Mouse (Mus musculus): ENCODE data around the gene Eps8. TPM values are rescaled to one million over a fixed set of nuclear protein-coding genes. Genes with fewer than 3 reads are reported as not detected.

Eps8 gene
- polyA plus RNA-seq, 1 experiment = 17.7 TPM

- Histone ChIP-seq H3K27me3 (ENCODE audit: control insufficient read depth, insufficient read depth, low read length, poor library complexity, severe bottlenecking) (no peaks in the 10 kb centered on the region), H3K9ac (ENCODE audit: low read depth, poor library complexity, severe bottlenecking) (no peak overlapping the region), H3K9me3 (replicated peaks; ENCODE audit: control insufficient read depth, insufficient read depth, low read length, poor library complexity, severe bottlenecking) (no peaks in the 10 kb centered on the region), H3K4me3 (ENCODE audit: low read depth, low read length) (no peak overlapping the region), H3K27ac (ENCODE audit: insufficient read depth, low read length) (no peak overlapping the region), H3K36me3 (ENCODE audit: control insufficient read depth, insufficient read depth, low read length, poor library complexity, severe bottlenecking) (no peaks in the 10 kb centered on the region), H3K4me1 (ENCODE audit: control insufficient read depth, insufficient read depth, low read length) (no peaks in the 10 kb centered on the region)
- TF ChIP-seq EP300 (IDR thresholded peaks at IDR 0.05; ENCODE audit: insufficient read depth, low read depth, low read length) (no peak), POLR2A (IDR thresholded peaks at IDR 0.05; ENCODE audit: insufficient read depth, low read length) (no peak), CTCF (IDR thresholded peaks at IDR 0.05; ENCODE audit: low read depth, low read length) (no peak)
Observed at GRCm38 (mm10) chr6:137638834-137639567, 15.7 kb downstream of the Eps8 start.

GRCm38 (mm10) chr6:137637443-137637842 is 17.2 kb downstream of the Eps8 start:
- Histone ChIP-seq H3K4me1 (ENCODE audit: control insufficient read depth, insufficient read depth, low read length) (no peaks in the 10 kb centered on the region), H3K9ac (ENCODE audit: low read depth, poor library complexity, severe bottlenecking) (no peak overlapping the region), H3K9me3 (replicated peaks; ENCODE audit: control insufficient read depth, insufficient read depth, low read length, poor library complexity, severe bottlenecking) (no peaks in the 10 kb centered on the region), H3K27ac (ENCODE audit: insufficient read depth, low read length) (no peak overlapping the region), H3K4me3 (ENCODE audit: low read depth, low read length) (no peak overlapping the region), H3K36me3 (ENCODE audit: control insufficient read depth, insufficient read depth, low read length, poor library complexity, severe bottlenecking) (no peaks in the 10 kb centered on the region), H3K27me3 (ENCODE audit: control insufficient read depth, insufficient read depth, low read length, poor library complexity, severe bottlenecking) (no peaks in the 10 kb centered on the region)
- TF ChIP-seq EP300 (IDR thresholded peaks at IDR 0.05; ENCODE audit: insufficient read depth, low read depth, low read length) (no peak), POLR2A (IDR thresholded peaks at IDR 0.05; ENCODE audit: insufficient read depth, low read length) (no peak), CTCF (IDR thresholded peaks at IDR 0.05; ENCODE audit: low read depth, low read length) (no peak)

- TF ChIP-seq POLR2A (IDR thresholded peaks at IDR 0.05; ENCODE audit: insufficient read depth, low read length) = no peak
- no peak for TF ChIP-seq CTCF (IDR thresholded peaks at IDR 0.05; ENCODE audit: low read depth, low read length)
- TF ChIP-seq EP300 (IDR thresholded peaks at IDR 0.05; ENCODE audit: insufficient read depth, low read depth, low read length) = no peak
- Histone ChIP-seq H3K4me3 (ENCODE audit: low read depth, low read length) (no peak overlapping the region), H3K9ac (ENCODE audit: low read depth, poor library complexity, severe bottlenecking) (no peak overlapping the region), H3K27me3 (ENCODE audit: control insufficient read depth, insufficient read depth, low read length, poor library complexity, severe bottlenecking) (no peaks in the 10 kb centered on the region), H3K9me3 (replicated peaks; ENCODE audit: control insufficient read depth, insufficient read depth, low read length, poor library complexity, severe bottlenecking) (no peaks in the 10 kb centered on the region), H3K4me1 (ENCODE audit: control insufficient read depth, insufficient read depth, low read length) (no peaks in the 10 kb centered on the region), H3K27ac (ENCODE audit: insufficient read depth, low read length) (no peak overlapping the region), H3K36me3 (ENCODE audit: control insufficient read depth, insufficient read depth, low read length, poor library complexity, severe bottlenecking) (no peaks in the 10 kb centered on the region)
Observed at GRCm38 (mm10) chr6:137636131-137636530, 18.5 kb downstream of the Eps8 start.

- Histone ChIP-seq H3K27me3 (ENCODE audit: control insufficient read depth, insufficient read depth, low read length, poor library complexity, severe bottlenecking) (no peaks in the 10 kb centered on the region), H3K27ac (ENCODE audit: insufficient read depth, low read length) (no peak overlapping the region), H3K36me3 (ENCODE audit: control insufficient read depth, insufficient read depth, low read length, poor library complexity, severe bottlenecking) (no peaks in the 10 kb centered on the region), H3K9me3 (replicated peaks; ENCODE audit: control insufficient read depth, insufficient read depth, low read length, poor library complexity, severe bottlenecking) (no peaks in the 10 kb centered on the region), H3K4me1 (ENCODE audit: control insufficient read depth, insufficient read depth, low read length) (peaks cover 3% of the 10 kb centered on the region), H3K4me3 (ENCODE audit: low read depth, low read length) (no peak overlapping the region), H3K9ac (ENCODE audit: low read depth, poor library complexity, severe bottlenecking) (no peak overlapping the region)
- TF ChIP-seq EP300 (IDR thresholded peaks at IDR 0.05; ENCODE audit: insufficient read depth, low read depth, low read length) = no peak
- TF ChIP-seq POLR2A (IDR thresholded peaks at IDR 0.05; ENCODE audit: insufficient read depth, low read length) = no peak
- no peak for TF ChIP-seq CTCF (IDR thresholded peaks at IDR 0.05; ENCODE audit: low read depth, low read length)
Observed at GRCm38 (mm10) chr6:137633626-137634025, 21.1 kb downstream of the Eps8 start.

GRCm38 (mm10) chr6:137633121-137633520 is 21.6 kb downstream of the Eps8 start:
- peaks cover 3% of the 10 kb centered on the region for H3K4me1 ChIP-seq (ENCODE audit: control insufficient read depth, insufficient read depth, low read length)
- no peak overlapping the region for H3K27ac ChIP-seq (ENCODE audit: insufficient read depth, low read length)
- H3K4me3 ChIP-seq (ENCODE audit: low read depth, low read length) = no peak overlapping the region
- no peaks in the 10 kb centered on the region for H3K9me3 ChIP-seq (replicated peaks; ENCODE audit: control insufficient read depth, insufficient read depth, low read length, poor library complexity, severe bottlenecking)
- H3K27me3 ChIP-seq (ENCODE audit: control insufficient read depth, insufficient read depth, low read length, poor library complexity, severe bottlenecking) = no peaks in the 10 kb centered on the region
- no peak for TF ChIP-seq CTCF (IDR thresholded peaks at IDR 0.05; ENCODE audit: low read depth, low read length)
- H3K9ac ChIP-seq (ENCODE audit: low read depth, poor library complexity, severe bottlenecking) = no peak overlapping the region
- no peaks in the 10 kb centered on the region for H3K36me3 ChIP-seq (ENCODE audit: control insufficient read depth, insufficient read depth, low read length, poor library complexity, severe bottlenecking)

GRCm38 (mm10) chr6:137630387-137630786 is 24.3 kb downstream of the Eps8 start:
- Histone ChIP-seq H3K9ac (ENCODE audit: low read depth, poor library complexity, severe bottlenecking) (no peak overlapping the region), H3K36me3 (ENCODE audit: control insufficient read depth, insufficient read depth, low read length, poor library complexity, severe bottlenecking) (no peaks in the 10 kb centered on the region), H3K4me1 (ENCODE audit: control insufficient read depth, insufficient read depth, low read length) (peaks cover 3% of the 10 kb centered on the region), H3K27me3 (ENCODE audit: control insufficient read depth, insufficient read depth, low read length, poor library complexity, severe bottlenecking) (no peaks in the 10 kb centered on the region), H3K9me3 (replicated peaks; ENCODE audit: control insufficient read depth, insufficient read depth, low read length, poor library complexity, severe bottlenecking) (no peaks in the 10 kb centered on the region), H3K4me3 (ENCODE audit: low read depth, low read length) (no peak overlapping the region), H3K27ac (ENCODE audit: insufficient read depth, low read length) (no peak overlapping the region)
- TF ChIP-seq CTCF (IDR thresholded peaks at IDR 0.05; ENCODE audit: low read depth, low read length) (no peak), EP300 (IDR thresholded peaks at IDR 0.05; ENCODE audit: insufficient read depth, low read depth, low read length) (no peak), POLR2A (IDR thresholded peaks at IDR 0.05; ENCODE audit: insufficient read depth, low read length) (no peak)

Data from ES-Bruce4 (cell line).